Mouse (Mus musculus) lung, adult 2 months (tissue): ENCODE measurements around the gene Pam.

Experiments
- CTCF ChIP-seq: fragments of 200-500 bp; IDR thresholded peaks from 2 replicates; pipeline ENCODE4 v1.5.1; 2011; ENCODE audit warnings: mild to moderate bottlenecking, low read length, control low read depth; ENCODE audit not compliant: insufficient read depth
- POLR2A ChIP-seq: fragments of 200-500 bp; IDR thresholded peaks from 2 replicates; pipeline ENCODE4 v1.6.1; 2011; ENCODE audit warnings: low read depth, mild to moderate bottlenecking, control low read depth, low read length, borderline replicate concordance; ENCODE audit errors: extremely low read depth

- TF ChIP-seq CTCF (no peak), POLR2A (no peak)
These were observed 71.6 kb downstream of the Pam start for GRCm38 (mm10) chr1:98023866-98024265.
